Comparison of ENCODE assay signal across 9 mouse cellular contexts in the genomic region with DNA sequence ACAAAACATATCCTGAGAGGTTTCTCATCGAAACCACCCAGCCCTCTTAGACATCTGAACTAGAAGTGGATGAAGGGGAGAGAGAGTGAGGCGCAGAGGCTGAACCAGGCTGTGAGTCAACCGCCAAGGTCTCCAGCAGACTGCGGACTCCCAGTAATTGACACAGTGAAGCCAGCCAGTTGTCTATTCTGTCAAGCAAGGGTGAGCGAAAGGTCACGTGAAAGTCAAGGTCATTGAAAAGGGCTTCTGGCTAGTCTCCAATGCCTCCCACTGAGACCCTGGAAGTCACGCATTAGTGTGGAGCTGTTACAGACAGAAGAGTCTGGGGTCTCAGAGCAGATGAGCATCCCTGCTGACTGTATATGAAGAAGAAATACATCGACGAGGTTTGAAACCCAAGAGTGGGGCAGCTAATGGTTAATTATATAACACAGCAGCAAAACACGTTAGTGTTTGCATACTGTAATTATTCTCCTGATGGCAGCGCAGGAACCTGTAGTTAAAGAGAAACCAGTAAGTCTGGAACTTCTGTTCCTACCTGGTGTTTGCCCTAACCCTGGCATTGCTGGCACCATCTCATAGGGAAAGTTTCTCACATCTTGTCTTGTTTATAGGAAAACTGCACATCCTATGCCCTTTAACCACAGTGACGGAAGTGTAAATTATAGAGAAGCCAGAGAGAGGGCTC.
A peak's percentile ranks its signal among the peaks of the same experiment; 100 is the strongest.
DNase-seq lines count a peak whose midpoint lies in the region; ATAC-seq lines count a peak whose summit lies in the region.
"Had no signal": no experiment of that assay in that cellular context is flagged by ENCODE, and none has a peak within 500 bp of the region (broad histone marks: within the 10 kb centered on the region; RNA-seq: fewer than 3 reads in every experiment).

No protein-coding gene starts in this region.

- 0 out of 2 replicates have a peak overlapping the region, but pooled peaks have one; percentile 24 for H3K4me2 ChIP-seq in forebrain, embryonic 12.5 days
- H3K4me2 ChIP-seq in stomach, embryonic 16.5 days (ENCODE audit: low read depth, low read length) = no peak overlapping the region

- H3K9me3 ChIP-seq in forebrain, embryonic 12.5 days = no peaks in the 10 kb centered on the region
- no peaks in the 10 kb centered on the region for H3K9me3 ChIP-seq in stomach, embryonic 16.5 days (replicated peaks; ENCODE audit: control insufficient read depth, low read length)

- ATAC-seq in forebrain, embryonic 12.5 days (ENCODE audit: low FRiP score) = no peak
- no peak for ATAC-seq in stomach, embryonic 16.5 days (ENCODE audit: insufficient read depth, low FRiP score)

- H3K27ac ChIP-seq in forebrain, embryonic 12.5 days = peak overlapping the region; percentile 16; the same call in 1 of the 2 replicates
- H3K27ac ChIP-seq in stomach, embryonic 16.5 days (ENCODE audit: low read length) = peak overlapping the region; percentile 44

- no peak overlapping the region for H3K4me3 ChIP-seq in forebrain, embryonic 12.5 days (replicated peaks)
- H3K4me3 ChIP-seq in stomach, embryonic 16.5 days (replicated peaks; ENCODE audit: low read length) = no peak overlapping the region

- no peaks in the 10 kb centered on the region for H3K36me3 ChIP-seq in forebrain, embryonic 12.5 days (replicated peaks)
- no peaks in the 10 kb centered on the region for H3K36me3 ChIP-seq in stomach, embryonic 16.5 days (ENCODE audit: control insufficient read depth, insufficient read depth, low read length)

- 41% methylated on average over 12 of the region's 12 CpGs for WGBS in forebrain, embryonic 12.5 days
- WGBS in stomach, embryonic 16.5 days = 51% methylated on average over 12 of the region's 12 CpGs

- intact Hi-C loops in left cerebral cortex, postnatal 4 days (cut with DNase I) = loop anchor here (5.0 kb wide), 1 partner anchor 88 kb away; no protein-coding TSS in a partner anchor

- peak; percentile 34 for DNase-seq in left cerebral cortex, postnatal 4 days
- DNase-seq in left cerebral cortex, adult 9 months (ENCODE audit: low spot score in 2 of 2) = no peak
- peak; percentile 36 to 65 for DNase-seq in kidney, postnatal 25 days
- DNase-seq in spleen, postnatal 10 days (ENCODE audit: low spot score in 2 of 2) = no peak
- no peak for DNase-seq in frontal cortex, postnatal 10 days (ENCODE audit: low spot score in 2 of 2)
- no peak for DNase-seq in urinary bladder, postnatal 10 days (ENCODE audit: low spot score)
- DNase-seq: spleen, adult 18-20 months had no signal

- peaks cover 35% of the 10 kb centered on the region for H3K4me1 ChIP-seq in forebrain, embryonic 12.5 days
- peaks cover 20% of the 10 kb centered on the region for H3K4me1 ChIP-seq in stomach, embryonic 16.5 days (ENCODE audit: control insufficient read depth, insufficient read depth, low read length)

- H3K9ac ChIP-seq in forebrain, embryonic 12.5 days = no peak overlapping the region
- peak overlapping the region; percentile 16; the same call in 1 of the 2 replicates for H3K9ac ChIP-seq in stomach, embryonic 16.5 days (ENCODE audit: low read length)

- H3K27me3 ChIP-seq in forebrain, embryonic 12.5 days = no peaks in the 10 kb centered on the region
- no peaks in the 10 kb centered on the region for H3K27me3 ChIP-seq in stomach, embryonic 16.5 days (ENCODE audit: control insufficient read depth, insufficient read depth, low read length)

Comparison
In these comparisons a context has a peak if more than half of its experiments do, and no peak if none do; other contexts are left out.
1. DNase-seq: peak in left cerebral cortex, postnatal 4 days (single experiment) and kidney, postnatal 25 days (2 of 2); none in left cerebral cortex, adult 9 months (0 of 2), spleen, postnatal 10 days (0 of 2), frontal cortex, postnatal 10 days (0 of 2) and urinary bladder, postnatal 10 days (single experiment).